Mouse (Mus musculus) heart, embryonic 13.5 days (tissue): ENCODE results near the gene Chmp4b. TPM values are rescaled to one million over a fixed set of nuclear protein-coding genes. Genes with fewer than 3 reads are reported as not detected.

Experiments
- ATAC-seq: fragments of 200-750 bp; cut with Nextera tagmentation; 2 replicates; pipeline ENCODE4 v1.8.0; 2017; ENCODE audit warnings: moderate TSS enrichment; ENCODE audit not compliant: insufficient number of reproducible peaks, low FRiP score, low TSS enrichment; ENCODE audit errors: extremely low read depth
- H3K27ac ChIP-seq: fragments of 300-500 bp; sonication (generic); replicated peaks from 2 replicates; pipeline ENCODE4 v1.5.1; 2015; ENCODE audit warnings: moderate library complexity, mild to moderate bottlenecking, inconsistent platforms
- H3K27me3 ChIP-seq: fragments of 300-500 bp; sonication (generic); replicated peaks from 2 replicates; pipeline ENCODE4 v1.6.1; 2015; ENCODE audit warnings: mild to moderate bottlenecking, inconsistent platforms
- H3K36me3 ChIP-seq: fragments of 300-500 bp; sonication (generic); 2 replicates; pipeline ENCODE4 v1.6.1; 2015; ENCODE audit warnings: mild to moderate bottlenecking, inconsistent platforms
- H3K4me1 ChIP-seq: fragments of 300-500 bp; sonication (generic); 2 replicates; pipeline ENCODE4 v1.6.1; 2015; ENCODE audit warnings: inconsistent platforms
- H3K4me2 ChIP-seq: fragments of 300-500 bp; sonication (generic); 2 replicates; pipeline ENCODE4 v1.6.1; 2015; ENCODE audit warnings: inconsistent platforms, mild to moderate bottlenecking, moderate library complexity
- H3K4me3 ChIP-seq: fragments of 300-500 bp; sonication (generic); 2 replicates; pipeline ENCODE4 v1.5.1; 2015; ENCODE audit warnings: moderate library complexity, mild to moderate bottlenecking, inconsistent platforms
- H3K9ac ChIP-seq: fragments of 300-500 bp; sonication (generic); 2 replicates; pipeline ENCODE4 v1.6.1; 2015; ENCODE audit warnings: inconsistent platforms, mild to moderate bottlenecking, moderate library complexity
- H3K9me3 ChIP-seq: fragments of 300-500 bp; sonication (generic); 2 replicates; pipeline ENCODE4 v1.6.1; 2016; ENCODE audit warnings: inconsistent platforms
- WGBS: fragments of 180-500 bp; shearing (Covaris S2); methylation state at CpG from one replicate; pipeline ENCODE4 v1.1.7; 2015; ENCODE audit warnings: mixed read lengths; 5-methylcytosine and 5-hydroxymethylcytosine counted together
- polyA plus RNA-seq: library from polyadenylated mRNA; unstranded; fragments of >200 nt; fragmentation: Nextera tagmentation; extraction: Ambion mirVana; gene quantifications from 2 replicates; pipeline ENCODE4 v1.2.1, GENCODE M21; 2015

Gene Chmp4b
- polyA plus RNA-seq, 1 experiment from 2014 or later: 22.3 TPM

GRCm38 (mm10) chr2:154730841-154731240, 79.3 kb downstream of the Chmp4b start:
- H3K4me2 ChIP-seq: no peak overlapping the region
- H3K9ac ChIP-seq: no peak overlapping the region
- H3K4me3 ChIP-seq: no peak overlapping the region
- H3K27ac ChIP-seq: no peak overlapping the region
- no peaks in the 10 kb centered on the region for H3K27me3 ChIP-seq
- H3K4me1 ChIP-seq: peaks cover 5% of the 10 kb centered on the region; the same call in 1 of the 2 replicates
- no peaks in the 10 kb centered on the region for H3K9me3 ChIP-seq
- 77% methylated on average over 3 of the region's 3 CpGs for WGBS
- no peaks in the 10 kb centered on the region for H3K36me3 ChIP-seq
- ATAC-seq: no peak

- ATAC-seq: no peak
- Histone ChIP-seq H3K9ac (no peak overlapping the region), H3K4me3 (no peak overlapping the region), H3K36me3 (no peaks in the 10 kb centered on the region), H3K4me2 (no peak overlapping the region), H3K4me1 (peaks cover 5% of the 10 kb centered on the region; the same call in 1 of the 2 replicates), H3K27ac (no peak overlapping the region), H3K27me3 (no peaks in the 10 kb centered on the region), H3K9me3 (no peaks in the 10 kb centered on the region)
- 48% methylated on average over 2 of the region's 2 CpGs for WGBS
Measured at GRCm38 (mm10) chr2:154731916-154732315, 80.4 kb downstream of the Chmp4b start.

GRCm38 (mm10) chr2:154732503-154733141, 81.1 kb downstream of the Chmp4b start:
- no peak overlapping the region for H3K27ac ChIP-seq
- WGBS: 66% methylated on average over 9 of the region's 9 CpGs

GRCm38 (mm10) chr2:154734977-154735376, 83.5 kb downstream of the Chmp4b start:
- H3K4me3 ChIP-seq: no peak overlapping the region
- peaks cover 5% of the 10 kb centered on the region; the same call in 1 of the 2 replicates for H3K4me1 ChIP-seq
- H3K4me2 ChIP-seq: no peak overlapping the region
- H3K27me3 ChIP-seq: no peaks in the 10 kb centered on the region
- no peak overlapping the region for H3K9ac ChIP-seq
- 69% methylated on average over 9 of the region's 9 CpGs for WGBS
- no peak overlapping the region for H3K27ac ChIP-seq
- H3K36me3 ChIP-seq: no peaks in the 10 kb centered on the region
- H3K9me3 ChIP-seq: no peaks in the 10 kb centered on the region
- no peak for ATAC-seq

More at GRCm38 (mm10) chr2:154732503-154733141, 81.1 kb downstream of the Chmp4b start:
- Histone ChIP-seq H3K27me3 (no peaks in the 10 kb centered on the region), H3K4me1 (peaks cover 5% of the 10 kb centered on the region; the same call in 1 of the 2 replicates), H3K9me3 (no peaks in the 10 kb centered on the region), H3K36me3 (no peaks in the 10 kb centered on the region), H3K4me3 (no peak overlapping the region), H3K4me2 (no peak overlapping the region), H3K9ac (no peak overlapping the region)
- no peak for ATAC-seq

GRCm38 (mm10) chr2:154735416-154735815, 83.9 kb downstream of the Chmp4b start:
- Histone ChIP-seq H3K9me3 (no peaks in the 10 kb centered on the region), H3K36me3 (no peaks in the 10 kb centered on the region), H3K27me3 (no peaks in the 10 kb centered on the region), H3K4me3 (no peak overlapping the region), H3K27ac (no peak overlapping the region), H3K9ac (no peak overlapping the region), H3K4me1 (peaks cover 5% of the 10 kb centered on the region; the same call in 1 of the 2 replicates), H3K4me2 (no peak overlapping the region)
- 66% methylated on average over 7 of the region's 7 CpGs for WGBS
- ATAC-seq: no peak

- H3K9me3 ChIP-seq: no peaks in the 10 kb centered on the region
- no peaks in the 10 kb centered on the region for H3K36me3 ChIP-seq
- no peak overlapping the region for H3K27ac ChIP-seq
- ATAC-seq: no peak
- no peaks in the 10 kb centered on the region for H3K27me3 ChIP-seq
- no peaks in the 10 kb centered on the region for H3K4me1 ChIP-seq
- no peak overlapping the region for H3K4me3 ChIP-seq
- 65% methylated on average over 7 of the region's 7 CpGs for WGBS
- H3K9ac ChIP-seq: no peak overlapping the region
- H3K4me2 ChIP-seq: no peak overlapping the region
Measured at GRCm38 (mm10) chr2:154735986-154736385, 84.5 kb downstream of the Chmp4b start.

- no peak for ATAC-seq
- Histone ChIP-seq H3K4me2 (no peak overlapping the region), H3K36me3 (no peaks in the 10 kb centered on the region), H3K9ac (no peak overlapping the region), H3K27ac (no peak overlapping the region), H3K4me1 (no peaks in the 10 kb centered on the region), H3K4me3 (no peak overlapping the region), H3K9me3 (no peaks in the 10 kb centered on the region), H3K27me3 (no peaks in the 10 kb centered on the region)
- WGBS: 81% methylated on average over 5 of the region's 5 CpGs
Measured at GRCm38 (mm10) chr2:154738621-154739020, 87.1 kb downstream of the Chmp4b start.

- Histone ChIP-seq H3K36me3 (no peaks in the 10 kb centered on the region), H3K9ac (no peak overlapping the region), H3K9me3 (no peaks in the 10 kb centered on the region), H3K4me3 (no peak overlapping the region), H3K27ac (no peak overlapping the region), H3K4me2 (no peak overlapping the region), H3K27me3 (no peaks in the 10 kb centered on the region), H3K4me1 (no peaks in the 10 kb centered on the region)
- ATAC-seq: no peak
- 74% methylated on average over 10 of the region's 10 CpGs for WGBS
Measured at GRCm38 (mm10) chr2:154742911-154743819, 91.7 kb downstream of the Chmp4b start.

- no peak overlapping the region for H3K9ac ChIP-seq
- WGBS: 74% methylated on average over 4 of the region's 4 CpGs
Measured at GRCm38 (mm10) chr2:154743915-154744314, 92.4 kb downstream of the Chmp4b start.

More at GRCm38 (mm10) chr2:154743915-154744314, 92.4 kb downstream of the Chmp4b start:
- Histone ChIP-seq H3K27ac (no peak overlapping the region), H3K4me2 (no peak overlapping the region), H3K4me3 (no peak overlapping the region), H3K36me3 (no peaks in the 10 kb centered on the region), H3K27me3 (no peaks in the 10 kb centered on the region), H3K9me3 (no peaks in the 10 kb centered on the region), H3K4me1 (no peaks in the 10 kb centered on the region)
- no peak for ATAC-seq
